In the genomic region with DNA sequence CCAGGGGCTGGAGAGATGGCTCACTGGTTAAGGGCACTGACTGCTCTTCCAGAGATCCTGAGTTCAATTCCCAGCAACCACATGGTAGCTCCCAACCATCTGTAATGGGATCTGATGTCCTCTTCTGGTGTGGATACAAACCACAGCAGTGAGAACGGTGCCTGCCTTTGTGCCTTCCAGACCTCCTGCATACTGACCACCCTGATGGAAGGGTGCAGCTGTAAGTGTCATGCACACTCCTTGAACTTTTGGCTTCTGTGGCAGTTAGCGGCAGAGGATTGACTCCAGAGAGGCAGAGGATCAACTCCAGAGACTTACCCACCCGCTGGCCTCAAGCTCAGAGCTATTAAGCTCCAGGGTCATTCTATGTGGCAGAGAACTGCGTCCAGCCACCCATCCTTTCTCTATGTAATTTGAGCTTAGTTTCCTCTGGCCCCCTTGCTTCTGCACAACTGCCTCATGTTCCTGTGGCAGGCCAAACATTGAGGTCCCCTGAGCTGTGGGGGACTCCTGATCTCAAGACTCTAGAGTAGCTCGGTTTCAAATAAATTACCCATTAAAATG, we compare ENCODE assay signal across 27 mouse cellular contexts. TPM values are rescaled to one million over a fixed set of nuclear protein-coding genes. Genes with fewer than 3 reads are reported as not detected.
DNase-seq lines count a peak whose midpoint lies in the region; ATAC-seq and TF ChIP-seq lines count a peak whose summit lies in the region.
"Had no signal": no experiment of that assay in that cellular context is flagged by ENCODE, and none has a peak within 500 bp of the region (broad histone marks: within the 10 kb centered on the region; RNA-seq: fewer than 3 reads in every experiment).

No protein-coding gene starts in this region.

- H3K4me2 ChIP-seq in heart, embryonic 12.5 days: no peak overlapping the region
- H3K4me2 ChIP-seq: heart, embryonic 15.5 days; intestine, embryonic 15.5 days; lung, embryonic 15.5 days; neural tube, embryonic 13.5 days had no signal

- peaks cover 7% of the 10 kb centered on the region for H3K4me1 ChIP-seq in heart, embryonic 12.5 days (replicated peaks)
- peaks cover 18% of the 10 kb centered on the region for H3K4me1 ChIP-seq in olfactory bulb, adult 2 months (ENCODE audit: control insufficient read depth, insufficient read depth, low read length)

- peak; percentile 73 for DNase-seq in heart, adult 11 months
- DNase-seq in A20 (ENCODE audit: low read depth, low spot score) (peak; percentile 22), R1 (ENCODE audit: low read depth, low spot score) (peak; percentile 33)
- DNase-seq in cerebellum, postnatal 10 days: no peak
- DNase-seq: adrenal gland, postnatal 14 days; cerebellum, adult 11 months; gastrocnemius, adult 2 months; gastrocnemius, postnatal 36 days; heart, adult 2 months; kidney, adult 8-10 months; kidney, postnatal 10 days; thymus, adult 18-20 months; thymus, postnatal 25 days had no signal

- 59% methylated on average over 5 of the region's 5 CpGs for WGBS in heart, embryonic 12.5 days
- WGBS in olfactory bulb, adult 2 months: 81% methylated on average over 5 of the region's 5 CpGs

- no peak for TF ChIP-seq POLR2A in olfactory bulb, adult 2 months (IDR thresholded peaks at IDR 0.05; ENCODE audit: insufficient read depth, low read depth, low read length)

- no peaks in the 10 kb centered on the region for H3K27me3 ChIP-seq in heart, embryonic 12.5 days (replicated peaks)
- H3K27me3 ChIP-seq: heart, embryonic 15.5 days; intestine, embryonic 15.5 days; lung, embryonic 15.5 days; neural tube, embryonic 13.5 days had no signal

- H3K9ac ChIP-seq in heart, embryonic 12.5 days: no peak overlapping the region
- H3K9ac ChIP-seq: heart, embryonic 15.5 days; intestine, embryonic 15.5 days; lung, embryonic 15.5 days; neural tube, embryonic 13.5 days had no signal

- H3K4me3 ChIP-seq in heart, embryonic 12.5 days: no peak overlapping the region
- H3K4me3 ChIP-seq in olfactory bulb, adult 2 months (ENCODE audit: insufficient read depth, low read depth, low read length): no peak overlapping the region
- H3K4me3 ChIP-seq: erythroblast, embryonic 14.5 days; gastrocnemius, adult 2 months; heart, adult 2 months; heart, embryonic 15.5 days; intestine, embryonic 15.5 days; lung, embryonic 15.5 days; midbrain, embryonic 10.5 days; neural tube, embryonic 13.5 days had no signal

- no peak for TF ChIP-seq CTCF in olfactory bulb, adult 2 months (IDR thresholded peaks at IDR 0.05; ENCODE audit: insufficient read depth, low read depth, low read length)

- H3K27ac ChIP-seq in heart, embryonic 12.5 days (ENCODE audit: poor library complexity, severe bottlenecking): no peak overlapping the region
- peak overlapping the region; percentile 51; the same call in 1 of the 2 replicates for H3K27ac ChIP-seq in olfactory bulb, adult 2 months (ENCODE audit: insufficient read depth, low read depth, low read length)
- H3K27ac ChIP-seq: gastrocnemius, adult 2 months; heart, adult 2 months; intestine, embryonic 15.5 days; lung, embryonic 15.5 days; midbrain, embryonic 10.5 days; neural tube, embryonic 13.5 days had no signal

- 0 out of 2 replicates have a peak, but pooled peaks cover 3% of the 10 kb centered on the region for H3K36me3 ChIP-seq in heart, embryonic 12.5 days
- H3K36me3 ChIP-seq: heart, embryonic 15.5 days; intestine, embryonic 15.5 days; lung, embryonic 15.5 days; midbrain, embryonic 10.5 days; neural tube, embryonic 13.5 days had no signal

- ATAC-seq in heart, embryonic 12.5 days (ENCODE audit: insufficient number of reproducible peaks, low FRiP score): no peak
- ATAC-seq in CD4-positive, CD25-positive, alpha-beta regulatory T cell, adult 4 months: no peak
- ATAC-seq: forebrain, embryonic 14.5 days; hindbrain, embryonic 16.5 days; intestine, embryonic 15.5 days; midbrain, embryonic 16.5 days had no signal

- 0 out of 2 replicates have a peak, but pooled peaks cover 8% of the 10 kb centered on the region for H3K9me3 ChIP-seq in heart, embryonic 12.5 days (replicated peaks)
- H3K9me3 ChIP-seq: G1E; heart, embryonic 15.5 days; intestine, embryonic 15.5 days; lung, embryonic 15.5 days; neural tube, embryonic 13.5 days had no signal

RNA-seq across cellular contexts. Expression of a gene that starts 16.1 kb away (rescaled TPM):
- 0.29 and 0.42 TPM in 2 replicates for polyA plus RNA-seq in heart, embryonic 12.5 days (2016; fragmentation: Nextera tagmentation; extraction: Ambion mirVana)
- polyA plus RNA-seq in olfactory bulb, adult 2 months (2012; ENCODE audit: insufficient read depth, insufficient read length, low replicate concordance, missing spikeins): not detected in 2 replicates
- under 1 TPM; 0.42 to 0.59 TPM for polyA plus RNA-seq in CD4-positive, CD25-positive, alpha-beta regulatory T cell, adult 4 months (2017; shearing (Covaris generic))
- polyA plus RNA-seq: erythroblast, embryonic 14.5 days; limb, embryonic 11.5 days had no signal

RNA-seq across cellular contexts. Expression of a gene that starts 23.4 kb away (rescaled TPM):
- polyA plus RNA-seq in heart, embryonic 12.5 days (2016; fragmentation: Nextera tagmentation; extraction: Ambion mirVana): 216 and 231 TPM in 2 replicates
- polyA plus RNA-seq in olfactory bulb, adult 2 months (2012; ENCODE audit: insufficient read depth, insufficient read length, low replicate concordance, missing spikeins): 299 and 337 TPM in 2 replicates
- 10 to 100 TPM; 40.3 to 46.7 TPM for polyA plus RNA-seq in CD4-positive, CD25-positive, alpha-beta regulatory T cell, adult 4 months (2017; shearing (Covaris generic))

Comparison
In these comparisons a context has a peak if more than half of its experiments do, and no peak if none do; other contexts are left out.
1. DNase-seq: peak in heart, adult 11 months (single experiment), A20 (single experiment) and R1 (single experiment); none in cerebellum, postnatal 10 days (0 of 2).